Mouse (Mus musculus) kidney, adult 2 months (tissue): ENCODE measurements around the gene Atm. TPM values are rescaled to one million over a fixed set of nuclear protein-coding genes. Genes with fewer than 3 reads are reported as not detected.

ENCODE experiments used
- DNase-seq: peaks from one replicate; pipeline ENCODE4 v3.0.0; 2021
- H3K27ac ChIP-seq: fragments of 200-500 bp; 2 replicates; pipeline ENCODE4 v1.5.1; 2012; ENCODE audit warnings: low read depth, low read length, control low read depth, inconsistent platforms; ENCODE audit not compliant: insufficient read depth
- H3K27me3 ChIP-seq: fragments of 200-500 bp; replicated peaks from 2 replicates; pipeline ENCODE4 v1.6.1; 2012; ENCODE audit warnings: mild to moderate bottlenecking, moderate library complexity, low read length, inconsistent platforms; ENCODE audit not compliant: control insufficient read depth, insufficient read depth
- H3K36me3 ChIP-seq: fragments of 200-500 bp; 2 replicates; pipeline ENCODE4 v1.6.1; 2012; ENCODE audit warnings: mild to moderate bottlenecking, moderate library complexity, low read length, inconsistent platforms; ENCODE audit not compliant: control insufficient read depth, insufficient read depth
- H3K4me1 ChIP-seq: fragments of 200-500 bp; 2 replicates; pipeline ENCODE4 v1.6.1; 2011; ENCODE audit warnings: low read length; ENCODE audit not compliant: control insufficient read depth, insufficient read depth
- H3K4me3 ChIP-seq: fragments of 200-500 bp; 2 replicates; pipeline ENCODE4 v1.5.1; 2011; ENCODE audit warnings: mild to moderate bottlenecking, low read depth, low read length, control low read depth; ENCODE audit not compliant: insufficient read depth
- CTCF ChIP-seq: fragments of 200-500 bp; conservative IDR thresholded peaks from 2 replicates; pipeline ENCODE4 v1.5.1; 2011; ENCODE audit warnings: low read depth, mild to moderate bottlenecking, control low read depth, low read length, moderate library complexity, mixed read lengths; ENCODE audit not compliant: insufficient read depth, insufficient read length
- POLR2A ChIP-seq: fragments of 200-500 bp; IDR thresholded peaks from one replicate; pipeline ENCODE4 v1.6.1; 2011; ENCODE audit warnings: low read depth, low read length, control low read depth
- WGBS: fragments of 180-500 bp; shearing (Covaris S2); methylation state at CpG from one replicate; pipeline ENCODE4 v1.1.7; 2018; 5-methylcytosine and 5-hydroxymethylcytosine counted together
- polyA plus RNA-seq: library from polyadenylated mRNA; depleted of rRNA; stranded (reverse); fragments of >200 nt; gene quantifications from 2 replicates; pipeline ENCODE4 v1.2.3, GENCODE M21; 2012; rRNA removed

The Atm gene
- polyA plus RNA-seq, 1 experiment: 1.6 TPM

GRCm38 (mm10) chr9:53401146-53401545, 135.4 kb downstream of the Atm start:
- H3K4me3 ChIP-seq: no peak overlapping the region
- H3K36me3 ChIP-seq: no peaks in the 10 kb centered on the region
- WGBS: 72% methylated on average over 8 of the region's 8 CpGs
- TF ChIP-seq CTCF: no peak
- no peak for TF ChIP-seq POLR2A
- DNase-seq: peak; percentile 63
- no peaks in the 10 kb centered on the region for H3K27me3 ChIP-seq
- H3K27ac ChIP-seq: no peak overlapping the region
- peaks cover 7% of the 10 kb centered on the region; the same call in 1 of the 2 replicates for H3K4me1 ChIP-seq

DNA sequence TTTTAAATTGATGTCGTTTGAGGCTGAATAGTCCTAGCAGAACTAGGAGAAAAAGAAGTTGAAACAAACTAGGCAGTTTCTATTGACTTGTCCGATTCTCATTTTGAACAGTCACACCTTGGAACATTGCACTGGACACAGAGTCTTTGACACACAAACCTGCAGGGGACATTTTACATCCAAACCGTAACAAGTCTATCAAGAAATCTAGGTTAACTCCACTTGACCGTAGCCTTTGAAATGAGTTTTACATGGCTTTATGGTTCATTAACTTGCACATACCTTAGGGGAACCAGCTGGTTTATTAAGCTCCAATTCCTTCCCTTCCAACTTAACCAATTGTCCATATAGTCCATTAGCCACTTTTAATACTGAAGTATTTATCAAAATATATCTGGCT, 135.8 kb downstream of the Atm start:
- TF ChIP-seq CTCF (no peak), POLR2A (no peak)
- DNase-seq: peak; percentile 67
- no peak overlapping the region for H3K27ac ChIP-seq
- H3K4me1 ChIP-seq: peaks cover 7% of the 10 kb centered on the region; the same call in 1 of the 2 replicates
- WGBS: 58% methylated on average over 4 of the region's 4 CpGs
- H3K4me3 ChIP-seq: no peak overlapping the region
- no peaks in the 10 kb centered on the region for H3K27me3 ChIP-seq
- no peaks in the 10 kb centered on the region for H3K36me3 ChIP-seq

GRCm38 (mm10) chr9:53399537-53399936, 137.0 kb downstream of the Atm start:
- 95% methylated on average over 8 of the region's 8 CpGs for WGBS
- TF ChIP-seq CTCF (no peak), POLR2A (no peak)

DNA sequence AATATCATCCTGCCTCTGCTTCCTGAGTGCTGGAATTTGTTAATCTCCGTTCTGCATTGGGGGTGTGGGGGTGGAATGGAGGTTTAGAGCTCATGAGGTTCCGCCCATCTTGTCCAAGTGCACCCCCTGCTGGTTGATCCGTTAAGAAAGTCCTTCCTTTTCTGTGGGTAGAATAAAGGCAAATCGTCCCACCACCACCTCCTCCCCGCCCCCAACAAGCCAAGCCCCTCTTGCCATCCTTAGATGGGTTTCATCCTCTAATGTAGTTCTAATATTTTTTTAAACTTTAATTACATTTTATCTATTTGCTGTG, 138.2 kb downstream of the Atm start:
- no peaks in the 10 kb centered on the region for H3K27me3 ChIP-seq
- H3K27ac ChIP-seq: no peak overlapping the region
- no peaks in the 10 kb centered on the region for H3K36me3 ChIP-seq
- TF ChIP-seq CTCF (peak; percentile 84), POLR2A (no peak)
- peaks cover 7% of the 10 kb centered on the region; the same call in 1 of the 2 replicates for H3K4me1 ChIP-seq
- DNase-seq: peak; percentile 60
- WGBS: 24% methylated on average over 5 of the region's 5 CpGs
- no peak overlapping the region for H3K4me3 ChIP-seq

More at GRCm38 (mm10) chr9:53399537-53399936, 137.0 kb downstream of the Atm start:
- Histone ChIP-seq H3K4me1 (peaks cover 7% of the 10 kb centered on the region; the same call in 1 of the 2 replicates), H3K36me3 (no peaks in the 10 kb centered on the region), H3K27me3 (no peaks in the 10 kb centered on the region), H3K4me3 (no peak overlapping the region), H3K27ac (0 out of 2 replicates have a peak overlapping the region, but pooled peaks have one; percentile 52)
- no peak for DNase-seq

DNA sequence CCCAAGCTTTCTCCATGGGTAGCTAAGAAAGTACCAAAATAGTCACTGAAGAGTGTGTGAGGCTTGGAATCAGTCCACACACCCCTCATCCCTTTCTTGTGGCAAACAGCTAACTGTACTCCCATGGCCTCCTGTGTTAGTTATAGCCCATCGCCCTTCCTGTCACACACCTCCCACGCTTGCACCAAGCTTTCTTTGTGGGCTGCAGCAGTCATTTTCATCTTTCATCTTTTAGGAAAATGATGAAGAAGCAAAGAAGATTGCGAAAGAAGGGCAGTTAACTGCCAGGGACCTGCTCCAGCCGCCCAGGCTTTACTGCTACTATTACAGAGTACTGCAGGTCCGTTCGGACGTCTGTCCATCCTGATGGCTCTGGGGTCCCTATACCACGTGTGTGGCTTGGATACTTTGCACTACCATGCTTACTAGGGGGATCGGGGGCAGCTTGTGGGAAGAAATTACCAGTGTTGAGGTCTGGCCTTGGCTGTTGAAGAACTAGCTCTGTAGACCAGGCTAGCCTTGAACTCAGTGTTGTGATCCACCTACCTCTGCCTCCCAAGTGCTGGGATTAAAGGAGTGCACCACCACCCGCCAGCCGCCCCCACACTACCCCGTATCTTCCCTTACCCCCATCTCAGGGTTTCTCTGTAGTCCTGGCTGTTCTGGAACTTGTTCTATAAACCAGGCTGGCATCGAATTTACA, 138.7 kb downstream of the Atm start:
- Histone ChIP-seq H3K4me1 (peaks cover 7% of the 10 kb centered on the region; the same call in 1 of the 2 replicates), H3K4me3 (no peak overlapping the region), H3K36me3 (no peaks in the 10 kb centered on the region), H3K27ac (no peak overlapping the region), H3K27me3 (no peaks in the 10 kb centered on the region)
- no peak for DNase-seq
- WGBS: 78% methylated on average over 13 of the region's 13 CpGs
- TF ChIP-seq CTCF (no peak), POLR2A (no peak)

DNA sequence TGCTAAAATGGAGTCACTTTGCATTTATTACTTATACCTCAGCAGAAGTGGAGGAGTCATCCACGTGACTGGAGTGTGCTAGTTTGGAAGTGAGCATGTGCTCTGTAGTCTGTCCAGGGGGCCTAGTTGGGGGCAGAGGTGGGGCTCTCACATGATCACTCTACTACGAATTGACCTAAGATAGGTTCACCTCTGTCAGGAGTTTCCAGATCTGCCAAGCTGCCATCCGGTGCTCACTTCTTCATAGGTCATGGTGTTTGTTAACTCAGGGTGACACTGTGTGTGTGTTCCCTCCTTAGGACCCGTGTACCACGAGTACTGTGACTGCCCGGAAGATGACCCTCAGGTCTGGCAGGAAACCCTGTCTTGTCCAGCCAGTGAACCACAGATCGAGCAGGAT, 146.4 kb downstream of the Atm start:
- no peak overlapping the region for H3K4me3 ChIP-seq
- H3K27me3 ChIP-seq: no peaks in the 10 kb centered on the region
- no peaks in the 10 kb centered on the region for H3K4me1 ChIP-seq
- H3K36me3 ChIP-seq: no peaks in the 10 kb centered on the region
- DNase-seq: no peak
- 49% methylated on average over 7 of the region's 7 CpGs for WGBS
- TF ChIP-seq CTCF (no peak), POLR2A (no peak)
- H3K27ac ChIP-seq: no peak overlapping the region

Other genes starting within 250 kb of the Atm start
- 1.8 and 2.1 TPM in 2 replicates for gene Exph5, start 235.1 kb downstream of the Atm start, polyA plus RNA-seq
- 3.5 and 4.3 TPM in 2 replicates for gene Kdelc2, start 152.7 kb downstream of the Atm start, polyA plus RNA-seq
- gene 4930550C14Rik, start 134.4 kb downstream of the Atm start, polyA plus RNA-seq: 1.0 and 1.8 TPM in 2 replicates
- gene Npat, start 307 bp upstream of the Atm start, polyA plus RNA-seq: 1.9 and 2.0 TPM in 2 replicates
- 134 and 154 TPM in 2 replicates for gene Acat1, start 73.6 kb upstream of the Atm start, polyA plus RNA-seq
- gene Cul5, start 133.3 kb upstream of the Atm start, polyA plus RNA-seq: 4.2 and 5.4 TPM in 2 replicates
- gene Rab39, start 169.5 kb upstream of the Atm start, polyA plus RNA-seq: 0.08 and 0.11 TPM in 2 replicates
- gene Slc35f2, start 234.8 kb upstream of the Atm start, polyA plus RNA-seq: 16.3 and 18.2 TPM in 2 replicates